Mouse (Mus musculus): Measurements from ENCODE around the gene Scp2.

- TF ChIP-seq CTCF (IDR thresholded peaks at IDR 0.05; ENCODE audit: extremely low read depth, insufficient read length, insufficient replicate concordance, low read depth, low read length) (no peak), POLR2A (IDR thresholded peaks at IDR 0.05; ENCODE audit: low read depth, low read length) (no peak)
Measured at GRCm38 (mm10) chr4:108080876-108081275, 63.9 kb downstream of the Scp2 start.

Data from small intestine, adult 2 months (tissue).